Mouse (Mus musculus): Measurements from ENCODE around the gene Lamc1. TPM values are rescaled to one million over a fixed set of nuclear protein-coding genes. Genes with fewer than 3 reads are reported as not detected.

The Lamc1 gene
- polyA plus RNA-seq, 1 experiment from 2014 or later, result 26.5 TPM

DNA sequence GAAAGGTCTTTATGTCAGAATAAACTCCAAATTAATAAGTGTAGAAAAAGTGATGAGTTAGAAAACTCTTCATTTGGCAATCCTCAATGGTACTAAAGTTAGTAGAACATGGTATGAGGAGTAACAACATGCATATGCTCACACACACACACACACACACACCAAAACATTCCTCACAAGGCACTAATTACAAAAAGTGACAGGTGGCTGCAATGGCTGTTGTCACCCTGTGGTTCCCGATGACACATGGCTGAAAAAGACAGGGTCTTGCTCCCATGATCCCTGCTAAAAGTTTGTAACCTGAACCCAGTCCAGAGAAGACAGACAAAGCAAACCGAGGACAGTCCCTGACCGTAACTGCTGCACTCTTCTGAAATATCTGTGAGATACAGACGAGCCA lies 121.6 kb downstream of the Lamc1 start:
- no peak overlapping the region for H3K4me2 ChIP-seq
- ATAC-seq (ENCODE audit: low FRiP score), result no peak
- 74% methylated on average over 4 of the region's 4 CpGs for WGBS
- no peak overlapping the region for H3K27ac ChIP-seq (ENCODE audit: low read depth, low read length)
- no peaks in the 10 kb centered on the region for H3K4me1 ChIP-seq (ENCODE audit: control insufficient read depth, insufficient read depth, low read length)
- no peaks in the 10 kb centered on the region for H3K27me3 ChIP-seq (ENCODE audit: control insufficient read depth, insufficient read depth, low read length)
- no peaks in the 10 kb centered on the region for H3K36me3 ChIP-seq (ENCODE audit: control insufficient read depth, insufficient read depth, low read length)
- H3K9ac ChIP-seq (ENCODE audit: low read length), result no peak overlapping the region
- DNase-seq (ENCODE audit: low spot score, missing footprints), result no peak
- no peaks in the 10 kb centered on the region for H3K9me3 ChIP-seq (ENCODE audit: control insufficient read depth, low read length)
- no peak overlapping the region for H3K4me3 ChIP-seq (ENCODE audit: low read depth, low read length)

GRCm38 (mm10) chr1:153210198-153210597 lies 122.4 kb downstream of the Lamc1 start:
- no peak overlapping the region for H3K4me2 ChIP-seq
- H3K9ac ChIP-seq (ENCODE audit: low read length), result no peak overlapping the region
- H3K4me3 ChIP-seq (ENCODE audit: low read depth, low read length), result no peak overlapping the region
- no peak overlapping the region for H3K27ac ChIP-seq (ENCODE audit: low read depth, low read length)
- WGBS, result 84% methylated on average over 2 of the region's 2 CpGs
- no peak for ATAC-seq (ENCODE audit: low FRiP score)
- no peak for DNase-seq (ENCODE audit: low spot score, missing footprints)
- H3K27me3 ChIP-seq (ENCODE audit: control insufficient read depth, insufficient read depth, low read length), result no peaks in the 10 kb centered on the region
- H3K36me3 ChIP-seq (ENCODE audit: control insufficient read depth, insufficient read depth, low read length), result no peaks in the 10 kb centered on the region
- H3K9me3 ChIP-seq (ENCODE audit: control insufficient read depth, low read length), result no peaks in the 10 kb centered on the region
- no peaks in the 10 kb centered on the region for H3K4me1 ChIP-seq (ENCODE audit: control insufficient read depth, insufficient read depth, low read length)

DNA sequence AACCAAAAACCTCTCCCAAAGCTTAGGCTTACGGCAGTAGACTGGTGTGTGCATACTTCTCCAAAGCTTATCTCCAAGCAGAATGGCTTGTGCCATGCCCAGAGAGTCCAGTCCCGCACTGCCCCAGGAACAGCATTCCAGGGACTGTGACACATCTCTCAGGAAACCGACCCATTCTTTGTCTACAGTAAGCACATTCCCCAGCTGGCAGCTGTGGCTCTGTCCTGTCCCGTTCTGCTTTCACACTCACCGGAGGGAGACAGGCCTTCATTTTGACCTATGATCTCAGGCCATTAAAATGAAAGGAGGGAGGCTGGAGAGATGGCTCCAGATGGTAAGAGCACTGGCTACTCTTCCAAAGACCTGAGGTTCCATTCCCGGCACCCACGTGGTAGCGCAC lies 130.4 kb downstream of the Lamc1 start:
- Histone ChIP-seq H3K27ac (ENCODE audit: low read depth, low read length) (no peak overlapping the region; the same call in 1 of the 2 replicates), H3K4me1 (ENCODE audit: control insufficient read depth, insufficient read depth, low read length) (peaks cover 13% of the 10 kb centered on the region)
- 30% methylated on average over 8 of the region's 8 CpGs for WGBS

DNA sequence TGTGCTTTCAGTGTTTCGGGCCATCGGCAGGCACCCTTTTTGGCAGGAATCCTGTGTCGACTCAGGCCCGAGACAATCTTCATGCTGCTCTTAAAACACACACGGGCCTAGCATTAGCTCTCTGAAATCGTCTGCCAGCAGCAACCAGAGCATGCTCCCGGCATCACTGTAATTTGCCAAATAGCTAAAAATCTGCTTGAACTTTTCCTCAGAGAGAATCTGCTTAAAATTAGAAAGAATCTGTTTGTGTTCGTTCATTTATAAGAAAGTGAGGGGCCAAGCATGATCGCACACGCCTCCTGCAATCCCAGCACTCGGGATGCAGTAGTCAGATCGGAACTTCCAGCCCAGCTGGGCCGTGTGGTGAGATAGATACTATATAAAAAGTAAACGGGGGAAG lies 131.1 kb downstream of the Lamc1 start:
- Histone ChIP-seq H3K27me3 (ENCODE audit: control insufficient read depth, insufficient read depth, low read length) (no peaks in the 10 kb centered on the region), H3K4me3 (ENCODE audit: low read depth, low read length) (no peak overlapping the region), H3K4me2 (no peak overlapping the region), H3K9me3 (ENCODE audit: control insufficient read depth, low read length) (no peaks in the 10 kb centered on the region), H3K9ac (ENCODE audit: low read length) (no peak overlapping the region), H3K4me1 (ENCODE audit: control insufficient read depth, insufficient read depth, low read length) (peaks cover 13% of the 10 kb centered on the region), H3K36me3 (ENCODE audit: control insufficient read depth, insufficient read depth, low read length) (no peaks in the 10 kb centered on the region), H3K27ac (ENCODE audit: low read depth, low read length) (no peak overlapping the region)
- DNase-seq (ENCODE audit: low spot score, missing footprints), result no peak
- 42% methylated on average over 14 of the region's 14 CpGs for WGBS
- ATAC-seq (ENCODE audit: low FRiP score), result no peak

More for the DNA sequence above, 130.4 kb downstream of the Lamc1 start:
- Histone ChIP-seq H3K36me3 (ENCODE audit: control insufficient read depth, insufficient read depth, low read length) (no peaks in the 10 kb centered on the region), H3K4me3 (ENCODE audit: low read depth, low read length) (no peak overlapping the region), H3K9me3 (ENCODE audit: control insufficient read depth, low read length) (no peaks in the 10 kb centered on the region), H3K4me2 (no peak overlapping the region), H3K9ac (ENCODE audit: low read length) (no peak overlapping the region), H3K27me3 (ENCODE audit: control insufficient read depth, insufficient read depth, low read length) (no peaks in the 10 kb centered on the region)
- ATAC-seq (ENCODE audit: low FRiP score) (peak; percentile 87), DNase-seq (ENCODE audit: low spot score, missing footprints) (peak; percentile 89)

DNA sequence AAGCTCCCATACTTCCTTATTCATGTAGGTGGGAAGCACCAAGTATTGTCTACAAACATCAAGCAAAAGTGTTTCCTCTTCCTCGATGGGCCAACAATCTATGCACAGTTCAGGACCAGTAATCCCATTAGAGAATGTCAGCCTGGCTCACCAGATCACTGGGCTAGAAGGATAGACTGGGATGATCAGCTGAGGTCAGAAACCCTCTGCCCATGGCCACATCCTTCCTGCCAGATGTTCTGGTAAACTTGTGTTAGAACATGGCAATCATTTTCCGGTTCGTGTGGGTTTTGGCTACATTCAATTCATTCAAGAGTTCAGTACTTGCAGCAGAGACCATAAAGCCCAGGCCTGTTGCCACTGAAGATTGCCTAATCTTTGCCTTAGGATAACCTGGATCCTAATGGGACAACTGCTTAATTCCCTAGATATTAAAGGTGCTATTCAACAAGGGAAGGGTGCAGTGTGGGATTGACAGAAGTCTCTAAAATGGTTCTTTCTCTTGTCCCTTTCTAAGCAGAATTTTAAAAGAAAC lies 135.2 kb downstream of the Lamc1 start:
- Histone ChIP-seq H3K9ac (ENCODE audit: low read length) (no peak overlapping the region), H3K4me1 (ENCODE audit: control insufficient read depth, insufficient read depth, low read length) (peaks cover 12% of the 10 kb centered on the region), H3K27me3 (ENCODE audit: control insufficient read depth, insufficient read depth, low read length) (no peaks in the 10 kb centered on the region), H3K4me2 (no peak overlapping the region), H3K9me3 (ENCODE audit: control insufficient read depth, low read length) (no peaks in the 10 kb centered on the region), H3K36me3 (ENCODE audit: control insufficient read depth, insufficient read depth, low read length) (no peaks in the 10 kb centered on the region), H3K27ac (ENCODE audit: low read depth, low read length) (no peak overlapping the region), H3K4me3 (ENCODE audit: low read depth, low read length) (no peak overlapping the region)
- ATAC-seq (ENCODE audit: low FRiP score) (no peak), DNase-seq (ENCODE audit: low spot score, missing footprints) (peak; percentile 68)
- 75% methylated on average over 3 of the region's 3 CpGs for WGBS

DNA sequence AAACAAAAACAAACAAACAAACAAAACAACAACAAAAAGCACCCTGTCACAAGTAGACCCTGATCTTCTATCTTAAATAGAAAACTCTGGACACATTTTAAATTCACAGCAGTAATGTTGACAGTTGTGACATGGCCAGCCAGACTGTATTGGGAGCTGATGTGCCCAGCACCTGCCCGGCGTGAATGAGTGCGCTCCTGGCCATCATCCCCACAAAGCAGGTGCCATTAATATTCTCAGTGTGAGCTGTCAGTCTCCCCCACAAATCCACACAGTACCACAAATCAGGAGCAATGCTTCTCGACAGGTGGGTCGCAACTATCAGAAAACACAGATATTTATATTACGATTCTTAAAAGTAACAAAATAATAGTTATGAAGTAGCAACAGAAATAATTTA lies 139.6 kb downstream of the Lamc1 start:
- Histone ChIP-seq H3K9me3 (ENCODE audit: control insufficient read depth, low read length) (no peaks in the 10 kb centered on the region), H3K36me3 (ENCODE audit: control insufficient read depth, insufficient read depth, low read length) (no peaks in the 10 kb centered on the region), H3K27ac (ENCODE audit: low read depth, low read length) (no peak overlapping the region), H3K4me1 (ENCODE audit: control insufficient read depth, insufficient read depth, low read length) (no peaks in the 10 kb centered on the region), H3K4me2 (no peak overlapping the region), H3K9ac (ENCODE audit: low read length) (no peak overlapping the region), H3K27me3 (ENCODE audit: control insufficient read depth, insufficient read depth, low read length) (peaks cover 2% of the 10 kb centered on the region; the same call in 1 of the 2 replicates), H3K4me3 (ENCODE audit: low read depth, low read length) (no peak overlapping the region)
- DNase-seq (ENCODE audit: low spot score, missing footprints), result no peak
- ATAC-seq (ENCODE audit: low FRiP score), result no peak
- WGBS, result 90% methylated on average over 6 of the region's 6 CpGs

DNA sequence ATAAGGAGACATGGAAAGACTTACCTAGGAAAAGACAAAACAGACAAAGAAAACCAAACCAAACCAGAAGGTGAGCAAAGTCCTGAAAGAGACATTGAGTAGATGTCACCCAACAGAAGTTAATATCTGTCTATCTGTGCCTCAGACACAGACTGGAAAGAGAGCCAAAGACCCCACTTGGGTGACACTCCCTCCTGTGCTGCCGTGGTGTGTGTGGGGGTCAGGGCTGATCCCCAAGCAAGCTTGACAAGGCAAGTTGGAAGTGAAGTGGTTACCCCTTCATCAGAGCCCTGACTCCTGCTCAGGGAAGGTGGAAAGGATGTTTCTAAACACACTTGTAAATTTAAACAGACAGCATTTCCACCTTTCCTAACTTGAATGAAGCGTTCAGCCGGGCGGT lies 140.2 kb downstream of the Lamc1 start:
- no peak overlapping the region for H3K27ac ChIP-seq (ENCODE audit: low read depth, low read length)
- no peaks in the 10 kb centered on the region for H3K4me1 ChIP-seq (ENCODE audit: control insufficient read depth, insufficient read depth, low read length)
- no peak for DNase-seq (ENCODE audit: low spot score, missing footprints)
- ATAC-seq (ENCODE audit: low FRiP score), result peak; percentile 40; the same call in 1 of the 2 replicates
- H3K36me3 ChIP-seq (ENCODE audit: control insufficient read depth, insufficient read depth, low read length), result no peaks in the 10 kb centered on the region
- 71% methylated on average over 4 of the region's 4 CpGs for whole genome bisulfite sequencing
- H3K9me3 ChIP-seq (ENCODE audit: control insufficient read depth, low read length), result no peaks in the 10 kb centered on the region
- H3K4me2 ChIP-seq, result no peak overlapping the region
- peaks cover 3% of the 10 kb centered on the region; the same call in 1 of the 2 replicates for H3K27me3 ChIP-seq (ENCODE audit: control insufficient read depth, insufficient read depth, low read length)
- no peak overlapping the region for H3K9ac ChIP-seq (ENCODE audit: low read length)
- no peak overlapping the region for H3K4me3 ChIP-seq (ENCODE audit: low read depth, low read length)

DNA sequence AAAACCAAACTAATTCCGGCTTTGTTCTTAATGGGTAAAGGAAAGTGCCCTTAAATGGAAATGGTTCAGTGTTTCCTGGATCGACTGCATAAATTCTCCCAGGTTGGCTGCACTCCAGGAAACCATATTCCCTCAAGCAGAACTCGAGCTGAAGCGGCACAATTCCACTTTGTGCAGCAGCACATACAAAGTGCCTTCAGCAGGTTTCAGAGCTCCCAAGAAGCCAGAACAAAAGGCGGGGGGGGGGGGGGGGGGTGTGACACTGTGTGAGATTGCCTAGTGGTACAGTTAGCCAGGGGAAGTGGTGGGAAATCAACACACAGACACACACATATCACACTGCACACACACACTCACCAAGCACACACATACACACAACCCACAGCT lies 140.7 kb downstream of the Lamc1 start:
- Histone ChIP-seq H3K36me3 (ENCODE audit: control insufficient read depth, insufficient read depth, low read length) (no peaks in the 10 kb centered on the region), H3K4me1 (ENCODE audit: control insufficient read depth, insufficient read depth, low read length) (no peaks in the 10 kb centered on the region), H3K27ac (ENCODE audit: low read depth, low read length) (no peak overlapping the region), H3K27me3 (ENCODE audit: control insufficient read depth, insufficient read depth, low read length) (peaks cover 7% of the 10 kb centered on the region; the same call in 1 of the 2 replicates), H3K4me2 (no peak overlapping the region), H3K9ac (ENCODE audit: low read length) (no peak overlapping the region), H3K4me3 (ENCODE audit: low read depth, low read length) (no peak overlapping the region), H3K9me3 (ENCODE audit: control insufficient read depth, low read length) (no peaks in the 10 kb centered on the region)
- WGBS, result 33% methylated on average over 5 of the region's 5 CpGs
- DNase-seq (ENCODE audit: low spot score, missing footprints), result no peak
- ATAC-seq (ENCODE audit: low FRiP score), result peak; percentile 70

GRCm38 (mm10) chr1:153191237-153191942 lies 141.2 kb downstream of the Lamc1 start:
- no peaks in the 10 kb centered on the region for H3K4me1 ChIP-seq (ENCODE audit: control insufficient read depth, insufficient read depth, low read length)
- no peak overlapping the region for H3K4me2 ChIP-seq
- DNase-seq (ENCODE audit: low spot score, missing footprints) (no peak), ATAC-seq (ENCODE audit: low FRiP score) (0 out of 2 replicates have a peak, but pooled peaks have one; percentile 40)
- H3K9ac ChIP-seq (ENCODE audit: low read length), result no peak overlapping the region
- H3K27me3 ChIP-seq (ENCODE audit: control insufficient read depth, insufficient read depth, low read length), result peaks cover 11% of the 10 kb centered on the region
- no peaks in the 10 kb centered on the region for H3K9me3 ChIP-seq (ENCODE audit: control insufficient read depth, low read length)
- no peaks in the 10 kb centered on the region for H3K36me3 ChIP-seq (ENCODE audit: control insufficient read depth, insufficient read depth, low read length)
- 62% methylated on average over 15 of the region's 15 CpGs for WGBS
- no peak overlapping the region; the same call in 1 of the 2 replicates for H3K27ac ChIP-seq (ENCODE audit: low read depth, low read length)
- no peak overlapping the region for H3K4me3 ChIP-seq (ENCODE audit: low read depth, low read length)
